Mouse (Mus musculus) midbrain, embryonic 10.5 days (tissue): ENCODE results near the gene Gm17018. TPM values are rescaled to one million over a fixed set of nuclear protein-coding genes. Genes with fewer than 3 reads are reported as not detected.

Source experiments
- DNase-seq: peaks from one replicate; pipeline ENCODE4 v3.0.0-alpha.2; 2017; ENCODE audit warnings: low spot score
- H3K27ac ChIP-seq: fragments of 300-500 bp; sonication (generic); replicated peaks from 2 replicates; pipeline ENCODE4 v1.5.1; 2016; ENCODE audit warnings: mild to moderate bottlenecking
- H3K27me3 ChIP-seq: fragments of 300-500 bp; sonication (generic); 2 replicates; pipeline ENCODE4 v1.6.1; 2016; ENCODE audit warnings: low read depth, mild to moderate bottlenecking; ENCODE audit not compliant: poor library complexity, severe bottlenecking
- H3K36me3 ChIP-seq: fragments of 300-500 bp; sonication (generic); 2 replicates; pipeline ENCODE4 v1.6.1; 2016; ENCODE audit warnings: mild to moderate bottlenecking, moderate library complexity
- H3K4me1 ChIP-seq: fragments of 300-500 bp; sonication (generic); 2 replicates; pipeline ENCODE4 v1.6.1; 2016
- H3K4me3 ChIP-seq: fragments of 300-500 bp; sonication (generic); 2 replicates; pipeline ENCODE4 v1.5.1; 2016; ENCODE audit warnings: mild to moderate bottlenecking, moderate library complexity
- H3K9me3 ChIP-seq: fragments of 300-500 bp; sonication (generic); replicated peaks from 2 replicates; pipeline ENCODE4 v1.6.1; 2016; ENCODE audit warnings: mild to moderate bottlenecking
- WGBS: fragments of 180-500 bp; shearing (Covaris S2); methylation state at CpG from one replicate; pipeline ENCODE4 v1.1.7; 2016; 5-methylcytosine and 5-hydroxymethylcytosine counted together
- polyA plus RNA-seq: library from polyadenylated mRNA; unstranded; fragments of >200 nt; fragmentation: Nextera tagmentation; extraction: Ambion mirVana; gene quantifications from 2 replicates; pipeline ENCODE4 v1.2.1, GENCODE M21; 2016

Gene Gm17018
- 47.2 and 47.9 TPM in 2 replicates for polyA plus RNA-seq

DNA sequence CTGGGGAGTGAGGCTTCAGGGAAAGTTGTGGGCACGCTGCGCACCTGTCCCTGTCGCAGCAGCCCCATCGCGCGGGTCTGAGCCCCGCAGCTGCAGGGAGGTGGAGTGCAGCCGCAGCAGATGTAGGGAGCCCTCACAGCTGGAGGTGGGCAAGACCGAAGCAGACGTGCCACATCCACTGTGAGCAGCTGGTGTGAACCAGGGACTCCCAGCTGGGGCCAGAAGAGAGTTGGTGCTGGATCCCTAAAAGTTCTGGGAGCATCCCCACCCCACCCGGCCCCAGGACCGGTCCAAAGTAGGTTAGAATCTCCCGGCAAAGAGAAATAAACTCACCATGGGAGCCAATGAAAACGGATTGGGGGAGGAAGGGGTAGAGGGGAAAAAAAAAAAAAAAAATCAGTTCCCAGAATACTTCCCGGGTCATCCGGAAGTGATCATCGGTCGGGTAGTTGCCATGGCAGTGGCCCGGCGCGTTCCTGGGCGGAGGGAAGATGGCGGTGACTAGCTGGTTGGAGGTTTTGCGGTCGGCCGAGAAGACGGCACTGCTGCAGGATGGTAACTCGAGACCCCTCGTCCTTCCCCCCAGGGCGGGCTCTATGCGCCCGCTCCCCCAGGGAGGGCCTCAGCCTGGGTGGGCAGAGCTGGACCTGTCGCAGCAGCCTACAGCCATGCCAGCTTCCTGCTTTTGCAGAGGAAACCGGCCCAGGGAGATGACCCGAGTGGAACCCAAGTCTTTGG is at the start of gene Gm17018, which contains the start of gene Poll:
Gene Gm17018, plus strand, starts transcription at position 463 of the 738 bp plus-strand sequence.
Gene Poll, minus strand, starts transcription at position 379 of the 738 bp plus-strand sequence.
- WGBS: under 1% methylated on average over 35 of the region's 35 CpGs
- peak within 1 kb of the TSS; percentile 92 for H3K27ac ChIP-seq
- H3K27me3 ChIP-seq: peaks cover 40% of the 10 kb centered on the region

DNA sequence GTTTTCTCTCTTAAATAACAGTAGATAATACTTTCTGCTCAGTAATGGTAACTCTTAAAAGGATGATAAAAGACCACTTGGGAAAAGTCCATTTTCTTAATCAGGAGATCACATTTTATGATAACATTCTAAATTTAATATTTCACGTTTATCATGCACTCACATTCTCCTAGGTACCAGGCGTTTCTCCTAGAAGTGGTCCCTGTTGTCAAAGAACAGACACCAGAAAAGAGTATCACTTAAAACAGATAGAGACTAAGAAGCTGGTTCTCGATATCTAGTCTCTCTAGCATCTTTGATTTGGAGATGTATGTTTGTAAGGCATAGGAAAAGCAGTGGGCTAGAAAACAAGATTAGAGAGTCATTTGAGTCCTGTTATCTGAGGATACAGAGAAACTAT is 49.7 kb upstream of the Gm17018 start:
- peaks cover 26% of the 10 kb centered on the region for H3K36me3 ChIP-seq
- no peaks in the 10 kb centered on the region for H3K27me3 ChIP-seq
- no peak overlapping the region for H3K27ac ChIP-seq
- H3K4me1 ChIP-seq: no peaks in the 10 kb centered on the region
- H3K4me3 ChIP-seq: no peak overlapping the region
- DNase-seq: no peak
- no peaks in the 10 kb centered on the region for H3K9me3 ChIP-seq
- WGBS: 82% methylated on average over 3 of the region's 3 CpGs

More for the DNA sequence above, at the start of gene Gm17018, which contains the start of gene Poll:
- Histone ChIP-seq H3K4me3 (peak within 1 kb of the TSS; percentile 86), H3K4me1 (peaks cover 28% of the 10 kb centered on the region), H3K9me3 (no peaks in the 10 kb centered on the region), H3K36me3 (peaks cover 26% of the 10 kb centered on the region)
- DNase-seq: peak; percentile 88

DNA sequence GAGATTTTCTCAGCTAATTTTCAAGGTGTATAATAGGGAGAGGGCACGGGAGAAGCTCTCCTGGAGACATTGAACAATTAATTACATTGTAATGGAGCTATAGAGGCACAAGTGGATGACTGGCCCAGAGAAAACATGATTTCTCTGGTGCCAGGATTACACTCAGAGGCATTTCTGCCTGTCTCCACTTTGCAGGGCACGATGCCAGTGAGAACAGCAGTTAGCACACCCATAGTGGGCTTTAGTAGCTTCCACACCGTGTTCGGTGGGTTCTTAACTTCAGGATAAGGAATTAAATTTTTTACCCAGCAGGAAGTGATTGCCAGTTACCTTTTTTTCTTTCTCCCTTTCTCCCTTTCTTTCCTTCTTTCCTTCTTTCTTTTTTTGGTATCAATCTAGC is 49.0 kb upstream of the Gm17018 start:
- Histone ChIP-seq H3K4me1 (no peaks in the 10 kb centered on the region), H3K27ac (no peak overlapping the region), H3K36me3 (peaks cover 33% of the 10 kb centered on the region), H3K27me3 (no peaks in the 10 kb centered on the region), H3K4me3 (no peak overlapping the region), H3K9me3 (no peaks in the 10 kb centered on the region)
- no peak for DNase-seq
- WGBS: 89% methylated on average over 4 of the region's 4 CpGs

DNA sequence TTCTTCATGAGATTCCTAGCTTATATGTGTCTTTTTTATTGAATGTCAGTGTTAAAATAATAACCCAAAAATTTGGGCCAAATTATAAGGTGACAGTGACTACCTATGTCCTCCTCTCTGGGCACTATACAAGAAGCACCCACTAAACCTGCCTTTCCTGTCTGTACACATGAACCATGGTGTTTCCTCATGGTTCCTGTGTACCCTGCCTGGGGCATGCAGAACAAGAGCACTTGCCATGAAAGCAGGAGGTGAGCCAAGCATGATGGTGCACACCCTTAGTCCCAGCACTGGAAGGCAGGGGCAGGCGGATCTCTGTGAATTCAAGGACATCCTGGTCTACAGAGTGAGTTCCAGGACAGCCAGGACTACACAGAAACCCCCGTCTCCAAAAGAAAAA is 45.1 kb upstream of the Gm17018 start:
- Histone ChIP-seq H3K36me3 (peaks cover 63% of the 10 kb centered on the region), H3K4me3 (no peak overlapping the region), H3K9me3 (no peaks in the 10 kb centered on the region), H3K4me1 (no peaks in the 10 kb centered on the region), H3K27me3 (no peaks in the 10 kb centered on the region), H3K27ac (no peak overlapping the region)
- DNase-seq: no peak
- 88% methylated on average over 2 of the region's 2 CpGs for WGBS

DNA sequence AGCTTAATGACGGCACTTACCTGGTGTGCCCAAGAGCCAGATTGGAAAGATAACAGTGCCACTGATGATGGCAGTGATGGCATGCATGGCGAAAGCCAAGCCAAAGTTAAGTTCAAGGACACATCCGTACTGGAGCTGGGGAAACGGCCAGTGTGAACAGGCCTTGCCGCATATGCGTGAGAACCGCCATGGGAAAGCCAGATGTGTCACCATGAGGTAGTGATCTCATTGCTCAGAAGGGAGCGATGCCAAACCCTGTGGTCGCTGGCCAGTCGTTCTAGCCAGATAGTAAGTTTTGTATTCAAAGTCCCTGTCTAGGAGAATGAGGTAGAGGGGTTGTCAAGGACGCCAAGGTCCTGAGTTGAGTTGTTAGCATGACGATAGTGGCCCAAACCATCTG is 44.2 kb upstream of the Gm17018 start:
- Histone ChIP-seq H3K27ac (no peak overlapping the region), H3K4me3 (no peak overlapping the region), H3K9me3 (no peaks in the 10 kb centered on the region), H3K36me3 (peaks cover 67% of the 10 kb centered on the region), H3K27me3 (no peaks in the 10 kb centered on the region), H3K4me1 (no peaks in the 10 kb centered on the region)
- 95% methylated on average over 12 of the region's 12 CpGs for WGBS
- DNase-seq: no peak

DNA sequence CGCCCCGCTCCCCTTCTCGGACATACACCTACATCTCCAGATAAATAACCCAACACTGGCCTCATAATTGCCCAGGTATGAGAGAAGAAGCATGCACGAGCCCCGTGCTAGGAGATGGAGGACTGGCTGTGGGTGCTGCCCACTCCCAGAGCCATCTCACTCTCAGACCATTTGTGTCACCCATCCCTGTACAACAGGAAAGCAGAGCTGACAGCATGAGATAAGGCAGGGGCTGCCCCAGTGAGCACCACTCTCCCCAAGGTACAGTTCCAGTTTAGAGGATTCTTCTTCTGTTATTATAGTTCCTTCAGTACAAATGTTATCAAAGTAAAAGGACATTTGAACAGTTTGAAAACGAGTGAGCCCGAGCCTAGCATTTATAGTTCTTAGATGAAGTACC is 33.0 kb upstream of the Gm17018 start:
- no peak for DNase-seq
- H3K4me1 ChIP-seq: no peaks in the 10 kb centered on the region
- H3K36me3 ChIP-seq: peaks cover 60% of the 10 kb centered on the region
- H3K9me3 ChIP-seq: no peaks in the 10 kb centered on the region
- H3K27ac ChIP-seq: no peak overlapping the region
- H3K27me3 ChIP-seq: no peaks in the 10 kb centered on the region
- no peak overlapping the region for H3K4me3 ChIP-seq
- WGBS: 93% methylated on average over 7 of the region's 7 CpGs

DNA sequence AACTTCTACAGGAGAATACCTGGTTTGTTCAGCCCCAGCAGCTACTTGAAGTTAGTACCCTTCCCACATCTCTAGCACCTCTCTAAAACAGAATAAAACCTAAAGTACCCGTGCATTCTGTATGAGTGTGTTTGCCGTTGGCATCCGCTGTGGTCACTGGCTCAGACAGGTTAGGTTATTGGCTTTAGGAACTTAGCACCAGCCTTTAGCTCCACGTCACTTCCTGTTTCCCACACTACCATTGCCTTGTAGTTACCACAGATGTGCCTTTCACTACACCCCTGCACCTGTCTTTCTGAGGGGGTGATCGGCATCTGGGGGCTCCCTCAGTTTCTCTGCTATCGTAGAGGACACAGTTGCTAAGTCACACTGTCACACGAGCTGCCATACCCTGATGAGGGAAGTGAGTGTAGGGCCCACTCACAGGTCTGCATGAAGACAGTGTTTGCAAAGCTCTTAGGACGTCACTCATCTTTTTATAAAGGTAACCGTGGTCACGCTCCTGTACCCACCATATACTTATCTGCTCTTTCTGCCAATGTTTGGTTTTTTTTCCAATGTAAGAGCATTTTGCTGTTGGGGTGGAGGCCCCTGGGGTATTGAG is 32.4 kb upstream of the Gm17018 start:
- Histone ChIP-seq H3K4me1 (no peaks in the 10 kb centered on the region), H3K9me3 (no peaks in the 10 kb centered on the region), H3K4me3 (no peak overlapping the region), H3K36me3 (peaks cover 59% of the 10 kb centered on the region), H3K27me3 (no peaks in the 10 kb centered on the region), H3K27ac (no peak overlapping the region)
- no peak for DNase-seq
- WGBS: 95% methylated on average over 10 of the region's 10 CpGs

DNA sequence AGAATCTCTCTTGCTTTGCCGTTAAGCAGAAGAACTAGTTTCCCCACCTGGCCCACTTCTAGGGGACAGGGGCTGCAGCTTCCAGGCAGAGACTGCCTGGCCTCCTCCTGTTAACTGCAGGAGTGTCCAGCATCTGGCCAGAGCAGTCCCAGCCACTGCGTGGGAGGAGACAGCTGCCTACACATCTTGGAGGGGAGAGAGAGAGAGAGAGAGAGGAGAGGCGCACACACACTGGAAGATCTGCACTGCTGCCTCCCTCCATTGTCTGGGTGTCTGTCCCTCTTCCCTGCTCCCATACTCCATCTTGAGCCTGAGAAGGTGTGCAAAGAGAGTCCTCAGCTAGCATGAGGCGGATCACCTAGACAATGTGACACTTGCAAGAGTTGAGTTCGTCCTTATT is 31.1 kb upstream of the Gm17018 start:
- no peak overlapping the region for H3K27ac ChIP-seq
- H3K4me1 ChIP-seq: no peaks in the 10 kb centered on the region
- no peak overlapping the region for H3K4me3 ChIP-seq
- WGBS: 81% methylated on average over 5 of the region's 5 CpGs
- H3K36me3 ChIP-seq: peaks cover 47% of the 10 kb centered on the region
- H3K9me3 ChIP-seq: no peaks in the 10 kb centered on the region
- 0 out of 2 replicates have a peak, but pooled peaks cover 6% of the 10 kb centered on the region for H3K27me3 ChIP-seq
- DNase-seq: no peak

DNA sequence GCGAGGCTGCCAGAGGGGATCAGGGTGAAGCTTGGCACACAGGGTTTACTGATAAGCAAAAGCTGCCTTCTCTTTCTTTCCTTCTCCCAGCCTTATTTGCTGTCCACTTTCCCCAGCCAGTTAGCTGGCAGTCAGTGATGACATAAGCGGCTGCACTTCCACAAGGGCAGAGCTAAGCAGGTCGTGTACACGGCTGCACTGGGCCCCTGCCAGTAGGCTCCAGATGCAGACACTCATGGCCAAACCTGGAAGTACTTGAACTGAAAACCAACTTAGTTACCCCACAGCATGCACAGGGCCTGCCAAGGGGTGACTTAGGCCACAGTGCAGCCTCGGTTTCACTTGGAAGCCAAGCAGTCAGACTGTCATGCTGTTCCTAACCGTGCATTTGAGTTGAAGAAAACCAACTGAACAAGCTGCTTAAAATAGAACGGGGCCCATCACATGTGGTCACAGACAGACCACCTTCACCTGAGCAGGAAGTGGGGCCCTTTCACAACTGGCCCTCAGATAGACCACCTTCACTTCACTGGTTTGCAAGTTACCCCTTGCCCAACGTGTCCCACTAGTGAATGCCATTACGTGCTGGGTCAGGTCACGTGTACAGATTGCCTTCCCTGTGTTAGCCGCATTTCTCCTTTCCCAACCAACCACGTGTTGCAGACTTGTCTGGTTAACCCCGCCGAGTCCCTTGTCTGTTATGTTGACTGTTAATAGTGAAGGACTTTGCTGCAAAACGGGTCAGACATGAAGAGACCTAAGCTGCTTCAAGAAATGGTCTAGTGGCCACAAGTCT is 30.0 kb upstream of the Gm17018 start:
- peaks cover 17% of the 10 kb centered on the region for H3K27me3 ChIP-seq
- no peak overlapping the region for H3K27ac ChIP-seq
- H3K4me1 ChIP-seq: no peaks in the 10 kb centered on the region
- no peak for DNase-seq
- peaks cover 37% of the 10 kb centered on the region for H3K36me3 ChIP-seq
- H3K4me3 ChIP-seq: no peak overlapping the region
- no peaks in the 10 kb centered on the region for H3K9me3 ChIP-seq
- 87% methylated on average over 15 of the region's 15 CpGs for WGBS

DNA sequence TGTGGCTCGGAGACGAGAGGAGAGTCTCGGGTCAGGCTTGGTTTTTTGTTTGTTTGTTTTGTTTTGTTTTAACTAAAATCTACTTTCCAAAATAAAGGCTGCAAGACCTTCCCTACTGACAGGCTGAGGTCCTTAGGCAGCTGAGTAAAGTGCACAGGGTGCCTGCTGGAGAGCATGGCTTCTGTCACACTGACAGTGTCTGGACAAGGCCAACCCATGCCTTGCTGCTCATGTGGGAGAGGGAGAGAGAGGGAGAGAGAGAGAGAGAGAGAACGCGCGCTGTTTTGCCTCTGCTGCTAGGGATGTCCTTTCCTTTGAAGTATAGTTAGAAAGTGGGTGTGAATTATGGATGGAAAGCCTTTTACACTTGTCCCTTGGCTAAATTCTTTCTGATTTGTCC is 28.9 kb upstream of the Gm17018 start:
- H3K4me3 ChIP-seq: no peak overlapping the region
- DNase-seq: no peak
- no peaks in the 10 kb centered on the region for H3K4me1 ChIP-seq
- H3K27me3 ChIP-seq: peaks cover 29% of the 10 kb centered on the region
- H3K36me3 ChIP-seq: peaks cover 37% of the 10 kb centered on the region
- H3K9me3 ChIP-seq: no peaks in the 10 kb centered on the region
- WGBS: 80% methylated on average over 6 of the region's 6 CpGs
- no peak overlapping the region for H3K27ac ChIP-seq

DNA sequence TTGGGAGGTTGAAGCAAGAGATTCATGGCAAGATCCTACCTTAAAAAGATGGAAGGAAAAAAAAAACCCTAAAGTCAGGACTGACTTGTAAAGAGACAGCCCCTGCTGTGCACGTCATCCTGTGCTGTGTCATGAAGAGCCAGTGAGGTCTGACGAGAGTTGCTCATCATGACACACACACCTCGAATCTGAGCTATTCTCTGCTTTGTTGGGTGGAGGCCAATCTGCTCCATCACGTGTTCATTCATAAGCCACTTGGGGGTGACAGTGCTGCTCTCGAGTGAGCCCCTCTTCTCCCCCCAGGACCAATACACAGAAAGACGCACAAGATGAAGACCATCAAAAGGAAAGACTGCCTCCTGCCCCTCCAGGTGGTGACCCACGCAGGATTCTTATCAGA is 26.8 kb upstream of the Gm17018 start:
- 82% methylated on average over 7 of the region's 7 CpGs for WGBS
- Histone ChIP-seq H3K4me1 (no peaks in the 10 kb centered on the region), H3K4me3 (no peak overlapping the region), H3K27ac (no peak overlapping the region), H3K36me3 (peaks cover 18% of the 10 kb centered on the region), H3K9me3 (no peaks in the 10 kb centered on the region), H3K27me3 (peaks cover 43% of the 10 kb centered on the region)
- no peak for DNase-seq

DNA sequence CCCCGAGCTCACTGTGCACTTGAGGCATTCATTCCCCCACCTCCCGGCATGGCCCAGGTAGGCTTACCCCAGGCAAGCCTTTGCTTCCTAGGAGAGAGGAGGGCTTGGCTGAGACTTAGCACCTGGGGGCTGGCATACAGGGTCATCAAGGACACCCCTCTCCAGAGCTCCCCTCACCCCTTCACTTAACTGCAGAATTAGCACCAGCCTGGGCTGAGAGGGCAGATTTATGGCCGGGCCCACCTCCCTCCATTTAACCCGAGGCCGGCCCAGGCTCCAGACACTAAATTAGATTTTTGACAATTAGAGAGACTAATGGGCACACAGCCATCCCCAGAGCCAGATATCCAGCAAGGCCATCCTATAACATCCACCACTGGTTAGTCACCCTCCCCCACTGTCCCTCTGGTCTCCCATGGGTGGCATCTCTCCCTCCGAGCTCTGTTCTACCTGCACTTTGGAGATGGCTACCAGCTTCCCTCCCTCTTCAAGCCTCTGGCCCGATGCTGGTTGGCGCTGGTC is 25.1 kb upstream of the Gm17018 start:
- Histone ChIP-seq H3K4me3 (no peak overlapping the region), H3K27ac (no peak overlapping the region), H3K27me3 (peaks cover 59% of the 10 kb centered on the region), H3K9me3 (no peaks in the 10 kb centered on the region), H3K4me1 (no peaks in the 10 kb centered on the region), H3K36me3 (peaks cover 2% of the 10 kb centered on the region; the same call in 1 of the 2 replicates)
- WGBS: 86% methylated on average over 8 of the region's 8 CpGs
- DNase-seq: no peak
